Mouse (Mus musculus) cortical plate, adult 2 months (tissue): Measurements from ENCODE around the gene Tagln3.

Source experiments
- CTCF ChIP-seq: fragments of 200-500 bp; IDR thresholded peaks from 2 replicates; pipeline ENCODE4 v1.5.1; 2011; ENCODE audit warnings: mild to moderate bottlenecking, control low read depth, low read length; ENCODE audit not compliant: insufficient read depth; ENCODE audit errors: extremely low read depth
- POLR2A ChIP-seq: fragments of 200-500 bp; IDR thresholded peaks from 2 replicates; pipeline ENCODE4 v1.6.1; 2011; ENCODE audit warnings: mild to moderate bottlenecking, low read length, control low read depth; ENCODE audit not compliant: insufficient read depth; ENCODE audit errors: extremely low read depth

DNA sequence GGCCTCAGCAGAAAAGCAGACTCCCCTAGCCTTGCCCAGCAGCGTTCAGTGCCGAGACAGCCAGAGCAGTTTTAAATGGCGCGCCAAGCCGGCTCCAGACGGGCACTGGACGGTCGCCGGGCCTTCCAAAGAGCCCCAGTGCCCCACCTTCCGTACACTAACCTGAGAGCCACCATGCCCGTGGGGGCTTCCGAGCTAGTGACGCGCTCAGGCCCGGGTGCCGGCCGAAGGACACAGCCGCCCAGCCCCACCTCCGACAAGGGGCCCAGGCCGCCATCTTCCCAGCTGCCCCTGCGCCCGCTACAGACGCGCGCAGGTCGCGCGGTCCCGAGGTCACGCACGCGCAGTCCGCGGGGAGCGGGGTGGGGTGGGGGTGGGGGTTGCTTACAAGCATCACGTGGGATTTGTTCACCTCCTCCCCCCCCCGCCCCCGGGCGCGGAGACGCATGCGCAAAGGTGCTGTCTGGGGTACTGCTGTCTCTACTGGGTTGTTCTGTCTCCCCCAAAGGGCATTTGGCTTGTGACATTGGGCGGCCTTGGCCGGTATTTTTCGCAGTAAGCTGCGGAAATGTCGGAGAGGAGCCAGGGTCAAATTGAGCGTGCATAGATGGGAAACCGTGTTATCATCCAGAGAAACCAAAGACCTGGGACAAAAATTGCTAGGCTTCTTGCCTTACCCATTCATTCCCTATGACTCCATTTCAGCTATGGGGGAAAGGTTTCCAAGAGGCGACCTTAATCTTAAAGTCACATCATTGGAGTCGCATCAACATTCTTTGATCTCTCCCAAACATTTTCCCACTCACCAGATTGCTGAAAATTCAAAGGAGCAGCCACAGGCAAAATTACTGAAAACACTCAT, 18.4 kb upstream of the Tagln3 start, which contains the start of gene Abhd10:
- TF ChIP-seq CTCF (no peak), POLR2A (peak; percentile 88)
